Mouse (Mus musculus): ENCODE results near the gene AC131692.1. TPM values are rescaled to one million over a fixed set of nuclear protein-coding genes. Genes with fewer than 3 reads are reported as not detected.

AC131692.1 gene
- polyA plus RNA-seq, 1 experiment from 2014 or later = not detected

GRCm38 (mm10) chr19:6144842-6145241, 50.6 kb downstream of the AC131692.1 start:
- no peaks in the 10 kb centered on the region for H3K9me3 ChIP-seq
- no peak overlapping the region for H3K4me3 ChIP-seq
- no peak for ATAC-seq (ENCODE audit: insufficient number of reproducible peaks, low FRiP score, low TSS enrichment, low read depth)
- H3K4me1 ChIP-seq = peaks cover 11% of the 10 kb centered on the region
- WGBS = 77% methylated on average over 5 of the region's 5 CpGs
- H3K36me3 ChIP-seq = no peaks in the 10 kb centered on the region
- H3K9ac ChIP-seq = no peak overlapping the region
- no peak overlapping the region for H3K27ac ChIP-seq
- no peaks in the 10 kb centered on the region for H3K27me3 ChIP-seq
- H3K4me2 ChIP-seq = no peak overlapping the region

Small RNA genes within 50 kb of the gene (microRNA-seq; reads per million reads assigned to microRNA genes)
- gene Mir6988 = 1.2 reads per million

Other genes with a start within 250 kb of the AC131692.1 start
- gene Frmd8, start 219.1 kb upstream of the AC131692.1 start, polyA plus RNA-seq (2015; fragmentation: Nextera tagmentation; extraction: Ambion mirVana) = 28.4 and 31.3 TPM in 2 replicates
- gene Slc25a45, start 216.6 kb upstream of the AC131692.1 start, polyA plus RNA-seq (2015; fragmentation: Nextera tagmentation; extraction: Ambion mirVana) = 3.4 and 5.2 TPM in 2 replicates
- 3.1 TPM in 2 replicates for gene Tigd3, start 200.3 kb upstream of the AC131692.1 start, polyA plus RNA-seq (2015; fragmentation: Nextera tagmentation; extraction: Ambion mirVana)
- 117 and 125 TPM in 2 replicates for gene Dpf2, start 181.4 kb upstream of the AC131692.1 start, polyA plus RNA-seq (2015; fragmentation: Nextera tagmentation; extraction: Ambion mirVana)
- gene Cdc42ep2, start 169.6 kb upstream of the AC131692.1 start, polyA plus RNA-seq (2015; fragmentation: Nextera tagmentation; extraction: Ambion mirVana) = 9.2 and 12.6 TPM in 2 replicates
- 56.9 and 61.0 TPM in 2 replicates for gene Pola2, start 130.2 kb upstream of the AC131692.1 start, polyA plus RNA-seq (2015; fragmentation: Nextera tagmentation; extraction: Ambion mirVana)
- not detected in 2 replicates for gene Slc22a20, start 108.3 kb upstream of the AC131692.1 start, polyA plus RNA-seq (2015; fragmentation: Nextera tagmentation; extraction: Ambion mirVana)
- gene Capn1, start 78.5 kb upstream of the AC131692.1 start, polyA plus RNA-seq (2015; fragmentation: Nextera tagmentation; extraction: Ambion mirVana) = 21.1 and 26.0 TPM in 2 replicates
- gene Syvn1, start 47.8 kb upstream of the AC131692.1 start, polyA plus RNA-seq (2015; fragmentation: Nextera tagmentation; extraction: Ambion mirVana) = 34.1 and 34.5 TPM in 2 replicates
- 66.8 and 67.5 TPM in 2 replicates for gene Mrpl49, start 36.6 kb upstream of the AC131692.1 start, polyA plus RNA-seq (2015; fragmentation: Nextera tagmentation; extraction: Ambion mirVana)
- 723 and 835 TPM in 2 replicates for gene Fau, start 36.6 kb upstream of the AC131692.1 start, polyA plus RNA-seq (2015; fragmentation: Nextera tagmentation; extraction: Ambion mirVana)
- 33.0 and 33.6 TPM in 2 replicates for gene Znhit2, start 33.2 kb upstream of the AC131692.1 start, polyA plus RNA-seq (2015; fragmentation: Nextera tagmentation; extraction: Ambion mirVana)
- gene Tm7sf2, start 26.0 kb upstream of the AC131692.1 start, polyA plus RNA-seq (2015; fragmentation: Nextera tagmentation; extraction: Ambion mirVana) = 19.0 and 28.8 TPM in 2 replicates
- 64.4 and 72.6 TPM in 2 replicates for gene Vps51, start 17.2 kb upstream of the AC131692.1 start, polyA plus RNA-seq (2015; fragmentation: Nextera tagmentation; extraction: Ambion mirVana)
- gene Tmem262, start 14.4 kb upstream of the AC131692.1 start, polyA plus RNA-seq (2015; fragmentation: Nextera tagmentation; extraction: Ambion mirVana) = not detected in 2 replicates
- gene Gm28374, start 12.2 kb upstream of the AC131692.1 start, polyA plus RNA-seq (2015; fragmentation: Nextera tagmentation; extraction: Ambion mirVana) = 1.8 and 1.9 TPM in 2 replicates
- 88.8 and 93.6 TPM in 2 replicates for gene Zfpl1, start 9.5 kb upstream of the AC131692.1 start, polyA plus RNA-seq (2015; fragmentation: Nextera tagmentation; extraction: Ambion mirVana)
- 26.3 and 27.1 TPM in 2 replicates for gene Cdca5, start 9.4 kb upstream of the AC131692.1 start, polyA plus RNA-seq (2015; fragmentation: Nextera tagmentation; extraction: Ambion mirVana)
- gene Naaladl1, start 11.4 kb downstream of the AC131692.1 start, polyA plus RNA-seq (2015; fragmentation: Nextera tagmentation; extraction: Ambion mirVana) = 0.22 and 0.28 TPM in 2 replicates
- gene Sac3d1, start 24.2 kb downstream of the AC131692.1 start, polyA plus RNA-seq (2015; fragmentation: Nextera tagmentation; extraction: Ambion mirVana) = 43.7 and 49.1 TPM in 2 replicates
- gene Snx15, start 33.9 kb downstream of the AC131692.1 start, polyA plus RNA-seq (2015; fragmentation: Nextera tagmentation; extraction: Ambion mirVana) = 32.3 and 34.7 TPM in 2 replicates
- gene Batf2, start 46.6 kb downstream of the AC131692.1 start, polyA plus RNA-seq (2015; fragmentation: Nextera tagmentation; extraction: Ambion mirVana) = 0.13 and 0.24 TPM in 2 replicates
- 89.2 and 89.9 TPM in 2 replicates for gene Arl2, start 47.1 kb downstream of the AC131692.1 start, polyA plus RNA-seq (2015; fragmentation: Nextera tagmentation; extraction: Ambion mirVana)
- gene Majin, start 90.0 kb downstream of the AC131692.1 start, polyA plus RNA-seq (2015; fragmentation: Nextera tagmentation; extraction: Ambion mirVana) = 0.19 TPM in 1 of 2 replicates, not detected in the other
- 1.8 and 2.1 TPM in 2 replicates for gene Gpha2, start 132.0 kb downstream of the AC131692.1 start, polyA plus RNA-seq (2015; fragmentation: Nextera tagmentation; extraction: Ambion mirVana)
- gene Ppp2r5b, start 141.5 kb downstream of the AC131692.1 start, polyA plus RNA-seq (2015; fragmentation: Nextera tagmentation; extraction: Ambion mirVana) = 26.1 and 30.0 TPM in 2 replicates
- gene Atg2a, start 147.2 kb downstream of the AC131692.1 start, polyA plus RNA-seq (2015; fragmentation: Nextera tagmentation; extraction: Ambion mirVana) = 8.6 and 9.0 TPM in 2 replicates
- 93.6 and 103 TPM in 2 replicates for gene Ehd1, start 182.3 kb downstream of the AC131692.1 start, polyA plus RNA-seq (2015; fragmentation: Nextera tagmentation; extraction: Ambion mirVana)
- 1.4 and 2.0 TPM in 2 replicates for gene Cdc42bpg, start 212.0 kb downstream of the AC131692.1 start, polyA plus RNA-seq (2015; fragmentation: Nextera tagmentation; extraction: Ambion mirVana)
- 81.5 and 81.7 TPM in 2 replicates for gene Men1, start 240.6 kb downstream of the AC131692.1 start, polyA plus RNA-seq (2015; fragmentation: Nextera tagmentation; extraction: Ambion mirVana)
- gene Map4k2, start 246.7 kb downstream of the AC131692.1 start, polyA plus RNA-seq (2015; fragmentation: Nextera tagmentation; extraction: Ambion mirVana) = 14.6 and 16.2 TPM in 2 replicates

Measured in limb, embryonic 15.5 days (tissue).